Mouse (Mus musculus) kidney, embryonic 14.5 days (tissue): ENCODE measurements at regions not wholly inside any gene's neighbourhood (a gene's known extent, or its start where the extent isn't known, plus 50 kb on each side); places are given as distances from the start of the nearest gene placed in this dataset.
"Not testable (repeated sequence)": the region's sequence is repeated elsewhere in the genome, so short reads cannot be mapped to it uniquely, and the experiment has no call there.

Experiments used
- ATAC-seq: fragments of 200-750 bp; cut with Nextera tagmentation; 2 replicates; pipeline ENCODE4 v1.8.0; 2017; ENCODE audit warnings: moderate number of reproducible peaks, mild to moderate bottlenecking, moderate TSS enrichment, moderate library complexity; ENCODE audit not compliant: low FRiP score, low TSS enrichment
- H3K27ac ChIP-seq: fragments of 300-500 bp; sonication (generic); 2 replicates; pipeline ENCODE4 v1.5.1; 2014; ENCODE audit warnings: low read depth, mild to moderate bottlenecking, low read length, moderate library complexity, mixed read lengths
- H3K27me3 ChIP-seq: fragments of 300-500 bp; sonication (generic); 2 replicates; pipeline ENCODE4 v1.6.1; 2014; ENCODE audit warnings: mild to moderate bottlenecking, low read length; ENCODE audit not compliant: control insufficient read depth, insufficient read depth
- H3K36me3 ChIP-seq: fragments of 300-500 bp; sonication (generic); 2 replicates; pipeline ENCODE4 v1.6.1; 2014; ENCODE audit warnings: low read length, mixed read lengths; ENCODE audit not compliant: control insufficient read depth, insufficient read depth
- H3K4me1 ChIP-seq: fragments of 300-500 bp; sonication (generic); 2 replicates; pipeline ENCODE4 v1.6.1; 2014; ENCODE audit warnings: low read length, mixed read lengths; ENCODE audit not compliant: control insufficient read depth, insufficient read depth
- H3K4me2 ChIP-seq: fragments of 300-500 bp; sonication (generic); replicated peaks from 2 replicates; pipeline ENCODE4 v1.6.1; 2014; ENCODE audit warnings: low read depth, mild to moderate bottlenecking, low read length
- H3K4me3 ChIP-seq: fragments of 300-500 bp; sonication (generic); 2 replicates; pipeline ENCODE4 v1.5.1; 2014; ENCODE audit warnings: mild to moderate bottlenecking, low read length
- H3K9ac ChIP-seq: fragments of 300-500 bp; sonication (generic); 2 replicates; pipeline ENCODE4 v1.6.1; 2014; ENCODE audit warnings: low read depth, mild to moderate bottlenecking, low read length, moderate library complexity
- H3K9me3 ChIP-seq: fragments of 300-500 bp; sonication (generic); 2 replicates; pipeline ENCODE4 v1.6.1; 2016; ENCODE audit warnings: low read length; ENCODE audit not compliant: control insufficient read depth
- WGBS: fragments of 180-500 bp; shearing (Covaris S2); extraction: QIAGEN DNeasy Blood & Tissue Kit; methylation state at CpG from one replicate; pipeline ENCODE4 v1.1.7; 2014; 5-methylcytosine and 5-hydroxymethylcytosine counted together

DNA sequence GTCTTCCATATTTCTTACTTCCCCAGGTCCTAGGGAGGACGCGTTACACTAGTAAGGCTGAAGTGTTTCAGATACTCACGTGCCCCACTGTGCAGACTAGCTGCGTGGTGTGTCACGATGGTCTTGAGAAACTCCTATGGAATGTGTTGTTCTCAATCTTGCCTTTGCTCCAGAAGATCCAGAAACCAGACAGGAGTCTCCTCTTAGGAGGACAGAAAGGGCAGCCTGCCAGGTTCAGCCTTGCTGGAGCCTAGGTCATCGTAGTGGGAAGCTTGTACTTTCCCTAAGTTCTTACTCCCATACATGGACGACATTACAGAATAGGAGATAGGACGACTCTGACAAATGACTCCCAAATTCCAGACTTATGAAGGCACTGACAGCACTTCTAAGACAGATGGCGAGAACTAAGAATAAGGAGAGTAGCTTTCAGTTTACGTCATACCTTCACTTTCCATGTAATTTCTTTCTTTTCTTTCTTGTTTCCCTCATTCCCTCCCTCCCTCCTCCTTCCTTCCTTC lies 238.2 kb downstream of the Enc1 start:
- H3K27ac ChIP-seq, result no peak overlapping the region
- H3K27me3 ChIP-seq, result no peaks in the 10 kb centered on the region
- no peaks in the 10 kb centered on the region for H3K4me1 ChIP-seq
- no peak overlapping the region for H3K4me2 ChIP-seq
- H3K36me3 ChIP-seq, result no peaks in the 10 kb centered on the region
- ATAC-seq, result no peak
- 84% methylated on average over 10 of the region's 10 CpGs for WGBS
- H3K9me3 ChIP-seq, result 0 out of 2 replicates have a peak, but pooled peaks cover 4% of the 10 kb centered on the region
- H3K4me3 ChIP-seq, result no peak overlapping the region
- H3K9ac ChIP-seq, result no peak overlapping the region

DNA sequence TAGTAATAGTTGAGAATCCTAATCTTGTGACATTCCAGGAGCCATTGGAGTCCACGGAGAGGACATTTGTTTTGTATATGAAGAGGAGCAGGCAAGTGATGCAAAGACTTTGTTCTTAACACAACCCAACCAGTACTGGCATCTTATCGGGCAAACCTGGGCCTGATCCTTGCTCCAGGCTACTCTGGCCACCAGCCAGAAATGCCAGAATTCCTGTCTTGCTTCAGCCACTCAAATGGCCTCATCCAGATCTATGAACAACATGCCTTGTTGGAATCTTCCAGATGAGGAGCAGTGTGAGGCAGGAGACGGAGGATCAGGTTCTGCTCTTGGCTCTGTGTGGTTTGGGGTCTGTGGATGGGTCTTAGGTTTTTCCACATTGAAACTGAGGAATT lies 233.1 kb downstream of the Enc1 start:
- H3K9me3 ChIP-seq, result no peaks in the 10 kb centered on the region
- no peak overlapping the region for H3K4me2 ChIP-seq
- no peak for ATAC-seq
- no peaks in the 10 kb centered on the region for H3K36me3 ChIP-seq
- no peak overlapping the region for H3K4me3 ChIP-seq
- H3K9ac ChIP-seq, result no peak overlapping the region
- H3K4me1 ChIP-seq, result no peaks in the 10 kb centered on the region
- whole genome bisulfite sequencing, result 80% methylated on average over 3 of the region's 3 CpGs
- no peaks in the 10 kb centered on the region for H3K27me3 ChIP-seq
- H3K27ac ChIP-seq, result no peak overlapping the region

DNA sequence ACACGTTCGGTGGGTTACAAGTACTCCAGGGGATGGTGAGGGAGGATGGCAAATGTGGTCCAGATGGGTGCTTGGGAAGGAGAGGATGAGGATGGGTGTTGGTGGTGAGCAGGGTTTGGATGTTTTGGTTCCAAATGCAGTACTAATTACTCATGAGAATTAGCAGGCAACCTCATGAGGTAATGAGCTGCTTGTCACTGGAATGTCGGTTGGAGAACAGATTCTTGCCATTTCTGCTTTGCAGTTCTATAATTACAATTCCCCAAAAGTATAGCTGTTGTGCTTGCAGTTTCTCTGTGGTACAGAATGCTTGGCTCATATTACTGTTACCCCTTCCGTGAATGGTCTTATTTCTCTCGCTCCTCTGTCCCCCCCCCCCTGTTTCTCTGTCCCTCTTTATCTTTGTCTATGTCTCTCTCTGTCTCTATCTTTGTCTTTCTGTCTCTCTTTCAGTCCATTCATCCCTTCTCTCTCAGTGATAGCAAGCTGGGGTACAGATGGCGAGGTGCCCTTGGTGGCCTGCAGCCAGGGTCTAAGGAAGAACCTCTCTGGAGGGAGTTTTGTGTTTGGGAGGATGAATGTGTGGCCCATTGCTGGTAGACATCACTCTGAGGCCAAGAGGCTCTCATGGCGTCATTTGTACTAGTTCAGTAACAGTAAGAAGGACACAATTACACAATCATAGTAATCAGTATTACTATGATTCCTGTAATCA lies 232.5 kb downstream of the Enc1 start:
- no peak overlapping the region for H3K9ac ChIP-seq
- no peaks in the 10 kb centered on the region for H3K4me1 ChIP-seq
- H3K36me3 ChIP-seq, result no peaks in the 10 kb centered on the region
- H3K4me3 ChIP-seq, result no peak overlapping the region
- ATAC-seq, result no peak
- no peak overlapping the region for H3K4me2 ChIP-seq
- no peaks in the 10 kb centered on the region for H3K27me3 ChIP-seq
- 94% methylated on average over 7 of the region's 7 CpGs for WGBS
- H3K27ac ChIP-seq, result no peak overlapping the region
- no peaks in the 10 kb centered on the region for H3K9me3 ChIP-seq

- Histone ChIP-seq H3K9ac (no peak overlapping the region), H3K27ac (no peak overlapping the region), H3K27me3 (no peaks in the 10 kb centered on the region), H3K4me3 (no peak overlapping the region), H3K36me3 (no peaks in the 10 kb centered on the region), H3K4me2 (no peak overlapping the region), H3K4me1 (no peaks in the 10 kb centered on the region), H3K9me3 (no peaks in the 10 kb centered on the region)
- WGBS, result 46% methylated on average over 10 of the region's 10 CpGs
- no peak for ATAC-seq
Measured at GRCm38 (mm10) chr13:97469999-97470398, 229.1 kb downstream of the Enc1 start.

GRCm38 (mm10) chr13:97468874-97469593 lies 228.1 kb downstream of the Enc1 start:
- no peaks in the 10 kb centered on the region for H3K36me3 ChIP-seq
- ATAC-seq, result no peak
- no peaks in the 10 kb centered on the region for H3K9me3 ChIP-seq
- no peaks in the 10 kb centered on the region for H3K4me1 ChIP-seq
- no peak overlapping the region for H3K9ac ChIP-seq
- WGBS, result 87% methylated on average over 10 of the region's 10 CpGs
- H3K4me3 ChIP-seq, result no peak overlapping the region
- H3K27me3 ChIP-seq, result no peaks in the 10 kb centered on the region
- H3K27ac ChIP-seq, result no peak overlapping the region
- H3K4me2 ChIP-seq, result no peak overlapping the region

DNA sequence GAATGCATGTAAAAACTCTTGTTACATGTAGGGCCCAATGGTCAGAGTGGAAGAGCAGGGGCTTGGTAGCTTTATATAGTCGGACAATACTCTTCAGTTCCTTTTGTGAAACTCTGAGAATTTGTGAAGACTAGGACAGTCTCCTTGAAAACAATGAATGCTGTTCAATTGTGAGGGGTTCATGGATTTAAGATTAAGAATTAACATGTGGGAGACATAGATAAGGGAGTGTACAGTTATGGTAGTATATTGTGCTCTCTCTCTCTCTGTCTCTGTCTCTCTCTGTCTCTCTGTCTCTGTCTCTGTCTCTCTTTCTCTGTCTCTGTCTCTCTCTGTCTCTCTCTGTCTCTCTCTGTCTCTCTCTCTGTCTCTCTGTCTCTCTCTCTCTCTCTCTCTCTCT lies 225.7 kb downstream of the Enc1 start:
- H3K27ac ChIP-seq, H3K9me3 ChIP-seq, H3K36me3 ChIP-seq, ATAC-seq, H3K9ac ChIP-seq, H3K4me2 ChIP-seq, H3K27me3 ChIP-seq, H3K4me1 ChIP-seq, H3K4me3 ChIP-seq: not testable (repeated sequence)
- 92% methylated on average over 1 of the region's 1 CpGs for WGBS

GRCm38 (mm10) chr13:97463798-97464197 lies 222.9 kb downstream of the Enc1 start:
- no peak overlapping the region for H3K4me3 ChIP-seq
- H3K4me2 ChIP-seq, result no peak overlapping the region
- H3K9me3 ChIP-seq, result no peaks in the 10 kb centered on the region
- no peaks in the 10 kb centered on the region for H3K36me3 ChIP-seq
- H3K4me1 ChIP-seq, result no peaks in the 10 kb centered on the region
- 88% methylated on average over 7 of the region's 8 CpGs for WGBS
- no peak for ATAC-seq
- H3K27me3 ChIP-seq, result no peaks in the 10 kb centered on the region
- no peak overlapping the region for H3K27ac ChIP-seq
- no peak overlapping the region for H3K9ac ChIP-seq

DNA sequence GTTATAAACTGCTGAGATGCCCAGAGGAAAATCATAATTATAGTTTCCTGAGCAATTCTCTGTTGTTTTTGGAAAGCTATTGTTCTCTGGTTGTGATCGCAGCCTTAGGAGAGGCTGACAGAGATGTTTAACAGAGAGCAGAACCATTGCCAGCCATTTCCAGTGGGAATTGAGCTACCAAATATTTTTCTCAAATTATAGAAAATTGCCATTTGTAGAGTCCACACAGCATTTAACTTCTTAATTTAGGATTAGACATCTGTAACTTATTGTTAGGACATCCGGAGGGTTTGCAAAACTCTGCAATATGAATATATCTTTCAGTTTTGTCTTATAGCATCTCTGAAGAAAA lies 222.0 kb downstream of the Enc1 start:
- no peak for ATAC-seq
- Histone ChIP-seq H3K36me3 (no peaks in the 10 kb centered on the region), H3K9me3 (no peaks in the 10 kb centered on the region), H3K9ac (no peak overlapping the region), H3K4me1 (no peaks in the 10 kb centered on the region), H3K4me2 (no peak overlapping the region), H3K27me3 (no peaks in the 10 kb centered on the region), H3K4me3 (no peak overlapping the region), H3K27ac (no peak overlapping the region)
- 94% methylated on average over 2 of the region's 2 CpGs for WGBS

- no peak overlapping the region for H3K27ac ChIP-seq
Measured at GRCm38 (mm10) chr13:97462110-97462883, 221.4 kb downstream of the Enc1 start.

More at GRCm38 (mm10) chr13:97462110-97462883, 221.4 kb downstream of the Enc1 start:
- H3K9ac ChIP-seq, result no peak overlapping the region
- no peak overlapping the region for H3K4me2 ChIP-seq
- H3K36me3 ChIP-seq, result no peaks in the 10 kb centered on the region
- no peaks in the 10 kb centered on the region for H3K27me3 ChIP-seq
- WGBS, result 77% methylated on average over 13 of the region's 13 CpGs
- no peaks in the 10 kb centered on the region for H3K4me1 ChIP-seq
- no peak overlapping the region for H3K4me3 ChIP-seq
- no peaks in the 10 kb centered on the region for H3K9me3 ChIP-seq
- ATAC-seq, result no peak
